Mouse (Mus musculus) heart, embryonic 15.5 days (tissue): ENCODE data around the gene Fam19a5. TPM values are rescaled to one million over a fixed set of nuclear protein-coding genes. Genes with fewer than 3 reads are reported as not detected.

ENCODE experiments used
- ATAC-seq: fragments of 200-750 bp; cut with Nextera tagmentation; replicated peaks from 2 replicates; pipeline ENCODE4 v1.8.0; 2017; ENCODE audit warnings: low read depth, moderate TSS enrichment; ENCODE audit not compliant: insufficient number of reproducible peaks, insufficient read depth, low FRiP score
- H3K27ac ChIP-seq: fragments of 300-500 bp; sonication (generic); 2 replicates; pipeline ENCODE4 v1.5.1; 2015; ENCODE audit warnings: mild to moderate bottlenecking, inconsistent platforms
- H3K27me3 ChIP-seq: fragments of 300-500 bp; sonication (generic); 2 replicates; pipeline ENCODE4 v1.6.1; 2015; ENCODE audit warnings: inconsistent platforms
- H3K36me3 ChIP-seq: fragments of 300-500 bp; sonication (generic); 2 replicates; pipeline ENCODE4 v1.6.1; 2015; ENCODE audit warnings: mild to moderate bottlenecking, inconsistent platforms
- H3K4me1 ChIP-seq: fragments of 300-500 bp; sonication (generic); replicated peaks from 2 replicates; pipeline ENCODE4 v1.6.1; 2015; ENCODE audit warnings: inconsistent platforms
- H3K4me2 ChIP-seq: fragments of 300-500 bp; sonication (generic); 2 replicates; pipeline ENCODE4 v1.6.1; 2015; ENCODE audit warnings: inconsistent platforms, mild to moderate bottlenecking, moderate library complexity
- H3K4me3 ChIP-seq: fragments of 300-500 bp; sonication (generic); 2 replicates; pipeline ENCODE4 v1.5.1; 2015; ENCODE audit warnings: mild to moderate bottlenecking, inconsistent platforms
- H3K9ac ChIP-seq: fragments of 300-500 bp; sonication (generic); 2 replicates; pipeline ENCODE4 v1.6.1; 2015; ENCODE audit warnings: mild to moderate bottlenecking, inconsistent platforms
- H3K9me3 ChIP-seq: fragments of 300-500 bp; sonication (generic); replicated peaks from 2 replicates; pipeline ENCODE4 v1.6.1; 2016; ENCODE audit warnings: inconsistent platforms
- WGBS: fragments of 180-500 bp; shearing (Covaris S2); methylation state at CpG from one replicate; pipeline ENCODE4 v1.1.7; 2015; ENCODE audit warnings: mixed read lengths; 5-methylcytosine and 5-hydroxymethylcytosine counted together
- polyA plus RNA-seq: library from polyadenylated mRNA; unstranded; fragments of >200 nt; fragmentation: Nextera tagmentation; extraction: Ambion mirVana; gene quantifications from 2 replicates; pipeline ENCODE4 v1.2.1, GENCODE M21; 2015

Gene Fam19a5
- polyA plus RNA-seq, 1 experiment from 2014 or later, result 0.53 TPM

GRCm38 (mm10) chr15:87702821-87703220 lies 158.7 kb downstream of the Fam19a5 start:
- no peak for ATAC-seq
- Histone ChIP-seq H3K27me3 (no peaks in the 10 kb centered on the region), H3K36me3 (no peaks in the 10 kb centered on the region), H3K27ac (no peak overlapping the region), H3K4me2 (no peak overlapping the region), H3K9ac (no peak overlapping the region), H3K9me3 (no peaks in the 10 kb centered on the region), H3K4me1 (no peaks in the 10 kb centered on the region), H3K4me3 (no peak overlapping the region)
- 81% methylated on average over 1 of the region's 1 CpGs for WGBS

- Histone ChIP-seq H3K27me3 (no peaks in the 10 kb centered on the region), H3K4me2 (no peak overlapping the region), H3K27ac (no peak overlapping the region), H3K9me3 (no peaks in the 10 kb centered on the region), H3K4me3 (no peak overlapping the region), H3K36me3 (no peaks in the 10 kb centered on the region), H3K4me1 (no peaks in the 10 kb centered on the region), H3K9ac (no peak overlapping the region)
- ATAC-seq, result no peak
- 73% methylated on average over 3 of the region's 3 CpGs for WGBS
Observed at GRCm38 (mm10) chr15:87703334-87703733, 159.2 kb downstream of the Fam19a5 start.

- no peak overlapping the region for H3K27ac ChIP-seq
- no peak overlapping the region for H3K4me3 ChIP-seq
- 63% methylated on average over 4 of the region's 4 CpGs for WGBS
- no peak overlapping the region for H3K9ac ChIP-seq
- H3K36me3 ChIP-seq, result no peaks in the 10 kb centered on the region
- H3K4me2 ChIP-seq, result no peak overlapping the region
- H3K27me3 ChIP-seq, result no peaks in the 10 kb centered on the region
- no peaks in the 10 kb centered on the region for H3K9me3 ChIP-seq
- no peak for ATAC-seq
- H3K4me1 ChIP-seq, result no peaks in the 10 kb centered on the region
Observed at GRCm38 (mm10) chr15:87711790-87712189, 167.7 kb downstream of the Fam19a5 start.

GRCm38 (mm10) chr15:87712221-87712620 lies 168.1 kb downstream of the Fam19a5 start:
- 75% methylated on average over 8 of the region's 8 CpGs for WGBS
- ATAC-seq, result no peak

GRCm38 (mm10) chr15:87715037-87715676 lies 171.1 kb downstream of the Fam19a5 start:
- ATAC-seq, result no peak; the same call in 1 of the 2 replicates
- Histone ChIP-seq H3K27ac (no peak overlapping the region), H3K27me3 (no peaks in the 10 kb centered on the region), H3K4me1 (no peaks in the 10 kb centered on the region), H3K4me3 (no peak overlapping the region), H3K36me3 (no peaks in the 10 kb centered on the region), H3K9ac (no peak overlapping the region), H3K9me3 (no peaks in the 10 kb centered on the region), H3K4me2 (no peak overlapping the region)
- WGBS, result 63% methylated on average over 9 of the region's 9 CpGs

More at GRCm38 (mm10) chr15:87712221-87712620, 168.1 kb downstream of the Fam19a5 start:
- H3K4me2 ChIP-seq, result no peak overlapping the region
- no peaks in the 10 kb centered on the region for H3K27me3 ChIP-seq
- H3K4me1 ChIP-seq, result no peaks in the 10 kb centered on the region
- no peaks in the 10 kb centered on the region for H3K9me3 ChIP-seq
- H3K4me3 ChIP-seq, result no peak overlapping the region
- no peaks in the 10 kb centered on the region for H3K36me3 ChIP-seq
- H3K9ac ChIP-seq, result no peak overlapping the region
- H3K27ac ChIP-seq, result no peak overlapping the region

- Histone ChIP-seq H3K4me1 (no peaks in the 10 kb centered on the region), H3K9me3 (no peaks in the 10 kb centered on the region), H3K27ac (no peak overlapping the region), H3K36me3 (no peaks in the 10 kb centered on the region), H3K27me3 (no peaks in the 10 kb centered on the region), H3K4me2 (no peak overlapping the region), H3K4me3 (no peak overlapping the region), H3K9ac (no peak overlapping the region)
- WGBS, result 57% methylated on average over 5 of the region's 5 CpGs
- no peak for ATAC-seq
Observed at GRCm38 (mm10) chr15:87717056-87717455, 173.0 kb downstream of the Fam19a5 start.

GRCm38 (mm10) chr15:87723455-87723986 lies 179.4 kb downstream of the Fam19a5 start:
- no peak overlapping the region for H3K9ac ChIP-seq

GRCm38 (mm10) chr15:87726657-87727236 lies 182.6 kb downstream of the Fam19a5 start:
- no peak overlapping the region for H3K4me3 ChIP-seq
- no peak overlapping the region for H3K27ac ChIP-seq
- WGBS, result 74% methylated on average over 20 of the region's 20 CpGs
- no peaks in the 10 kb centered on the region for H3K27me3 ChIP-seq
- no peaks in the 10 kb centered on the region for H3K4me1 ChIP-seq
- H3K4me2 ChIP-seq, result no peak overlapping the region
- H3K9me3 ChIP-seq, result no peaks in the 10 kb centered on the region
- ATAC-seq, result no peak
- H3K36me3 ChIP-seq, result no peaks in the 10 kb centered on the region
- H3K9ac ChIP-seq, result no peak overlapping the region

More at GRCm38 (mm10) chr15:87723455-87723986, 179.4 kb downstream of the Fam19a5 start:
- Histone ChIP-seq H3K36me3 (no peaks in the 10 kb centered on the region), H3K4me2 (no peak overlapping the region), H3K4me1 (no peaks in the 10 kb centered on the region), H3K27me3 (no peaks in the 10 kb centered on the region), H3K4me3 (no peak overlapping the region), H3K27ac (no peak overlapping the region), H3K9me3 (no peaks in the 10 kb centered on the region)
- 75% methylated on average over 5 of the region's 5 CpGs for WGBS
- ATAC-seq, result no peak

GRCm38 (mm10) chr15:87736345-87736744 lies 192.2 kb downstream of the Fam19a5 start:
- Histone ChIP-seq H3K4me2 (no peak overlapping the region), H3K27ac (no peak overlapping the region), H3K4me1 (no peaks in the 10 kb centered on the region), H3K36me3 (no peaks in the 10 kb centered on the region), H3K4me3 (no peak overlapping the region), H3K9me3 (no peaks in the 10 kb centered on the region), H3K9ac (no peak overlapping the region), H3K27me3 (no peaks in the 10 kb centered on the region)
- no peak for ATAC-seq
- WGBS, result 85% methylated on average over 4 of the region's 4 CpGs

GRCm38 (mm10) chr15:87755482-87755881 lies 211.4 kb downstream of the Fam19a5 start:
- Histone ChIP-seq H3K4me2 (no peak overlapping the region), H3K9ac (no peak overlapping the region), H3K36me3 (no peaks in the 10 kb centered on the region), H3K9me3 (no peaks in the 10 kb centered on the region), H3K27me3 (no peaks in the 10 kb centered on the region), H3K27ac (no peak overlapping the region), H3K4me3 (no peak overlapping the region), H3K4me1 (no peaks in the 10 kb centered on the region)
- ATAC-seq, result no peak
- whole genome bisulfite sequencing, result 71% methylated on average over 3 of the region's 3 CpGs

GRCm38 (mm10) chr15:87765876-87766275 lies 221.8 kb downstream of the Fam19a5 start:
- Histone ChIP-seq H3K9me3 (no peaks in the 10 kb centered on the region), H3K36me3 (no peaks in the 10 kb centered on the region), H3K27me3 (no peaks in the 10 kb centered on the region), H3K4me1 (no peaks in the 10 kb centered on the region), H3K27ac (no peak overlapping the region), H3K9ac (no peak overlapping the region), H3K4me2 (no peak overlapping the region), H3K4me3 (no peak overlapping the region)
- no peak for ATAC-seq
- WGBS, result 79% methylated on average over 3 of the region's 3 CpGs

- ATAC-seq, result no peak
- no peak overlapping the region for H3K4me2 ChIP-seq
- H3K27ac ChIP-seq, result no peak overlapping the region
- H3K27me3 ChIP-seq, result no peaks in the 10 kb centered on the region
- H3K9ac ChIP-seq, result no peak overlapping the region
- no peaks in the 10 kb centered on the region for H3K9me3 ChIP-seq
- no peaks in the 10 kb centered on the region for H3K36me3 ChIP-seq
- 57% methylated on average over 4 of the region's 4 CpGs for WGBS
- H3K4me3 ChIP-seq, result no peak overlapping the region
- H3K4me1 ChIP-seq, result no peaks in the 10 kb centered on the region
Observed at GRCm38 (mm10) chr15:87773955-87774354, 229.9 kb downstream of the Fam19a5 start.
